Mouse (Mus musculus): ENCODE measurements around the gene Sestd1.

Gene Sestd1

GRCm38 (mm10) chr2:77174313-77174712 lies 106.1 kb downstream of the Sestd1 start:
- DNase-seq (ENCODE audit: low read depth, low spot score), result no peak

- DNase-seq (ENCODE audit: low read depth, low spot score), result no peak
Measured at GRCm38 (mm10) chr2:77173821-77174220, 106.6 kb downstream of the Sestd1 start.

- DNase-seq (ENCODE audit: low read depth, low spot score), result peak; percentile 32
Measured at GRCm38 (mm10) chr2:77173366-77173765, 107.0 kb downstream of the Sestd1 start.

GRCm38 (mm10) chr2:77172241-77172671 lies 108.1 kb downstream of the Sestd1 start:
- no peak for DNase-seq (ENCODE audit: low read depth, low spot score)

GRCm38 (mm10) chr2:77171444-77172240 lies 108.8 kb downstream of the Sestd1 start:
- DNase-seq (ENCODE audit: low read depth, low spot score), result peak; percentile 58

- no peak for DNase-seq (ENCODE audit: low read depth, low spot score)
Measured at GRCm38 (mm10) chr2:77170633-77171105, 109.7 kb downstream of the Sestd1 start, which contains the start of gene Ccdc141. Gene Ccdc141 (minus strand): TSS chr2:77170636.

GRCm38 (mm10) chr2:77169916-77170632 lies 110.3 kb downstream of the Sestd1 start:
- DNase-seq (ENCODE audit: low read depth, low spot score), result peak; percentile 45

- no peak for DNase-seq (ENCODE audit: low read depth, low spot score)
Measured at GRCm38 (mm10) chr2:77169218-77169617, 111.2 kb downstream of the Sestd1 start.

- no peak for DNase-seq (ENCODE audit: low read depth, low spot score)
Measured at GRCm38 (mm10) chr2:77168781-77169180, 111.6 kb downstream of the Sestd1 start.

- DNase-seq (ENCODE audit: low read depth, low spot score), result no peak
Measured at GRCm38 (mm10) chr2:77168081-77168685, 112.2 kb downstream of the Sestd1 start.

- DNase-seq (ENCODE audit: low read depth, low spot score), result no peak
Measured at GRCm38 (mm10) chr2:77166366-77166765, 114.0 kb downstream of the Sestd1 start.

- no peak for DNase-seq (ENCODE audit: low read depth, low spot score)
Measured at GRCm38 (mm10) chr2:77164662-77165061, 115.7 kb downstream of the Sestd1 start.

GRCm38 (mm10) chr2:77163381-77163780 lies 117.0 kb downstream of the Sestd1 start:
- no peak for DNase-seq (ENCODE audit: low read depth, low spot score)

- DNase-seq (ENCODE audit: low read depth, low spot score), result no peak
Measured at GRCm38 (mm10) chr2:77162135-77162534, 118.3 kb downstream of the Sestd1 start.

GRCm38 (mm10) chr2:77157546-77157945 lies 122.8 kb downstream of the Sestd1 start:
- DNase-seq (ENCODE audit: low read depth, low spot score), result no peak

- no peak for DNase-seq (ENCODE audit: low read depth, low spot score)
Measured at GRCm38 (mm10) chr2:77154080-77154479, 126.3 kb downstream of the Sestd1 start.

GRCm38 (mm10) chr2:77151255-77151654 lies 129.1 kb downstream of the Sestd1 start:
- no peak for DNase-seq (ENCODE audit: low read depth, low spot score)

GRCm38 (mm10) chr2:77149576-77149975 lies 130.8 kb downstream of the Sestd1 start:
- DNase-seq (ENCODE audit: low read depth, low spot score), result no peak

GRCm38 (mm10) chr2:77148215-77148614 lies 132.2 kb downstream of the Sestd1 start:
- DNase-seq (ENCODE audit: low read depth, low spot score), result no peak

- no peak for DNase-seq (ENCODE audit: low read depth, low spot score)
Measured at GRCm38 (mm10) chr2:77146968-77147367, 133.4 kb downstream of the Sestd1 start.

- no peak for DNase-seq (ENCODE audit: low read depth, low spot score)
Measured at GRCm38 (mm10) chr2:77146291-77146690, 134.1 kb downstream of the Sestd1 start.

GRCm38 (mm10) chr2:77143536-77143935 lies 136.9 kb downstream of the Sestd1 start:
- no peak for DNase-seq (ENCODE audit: low read depth, low spot score)

Data from mesoderm, embryonic 11.5 days (tissue).